Comparison of ENCODE assay signal across 9 mouse cellular contexts in the genomic region with DNA sequence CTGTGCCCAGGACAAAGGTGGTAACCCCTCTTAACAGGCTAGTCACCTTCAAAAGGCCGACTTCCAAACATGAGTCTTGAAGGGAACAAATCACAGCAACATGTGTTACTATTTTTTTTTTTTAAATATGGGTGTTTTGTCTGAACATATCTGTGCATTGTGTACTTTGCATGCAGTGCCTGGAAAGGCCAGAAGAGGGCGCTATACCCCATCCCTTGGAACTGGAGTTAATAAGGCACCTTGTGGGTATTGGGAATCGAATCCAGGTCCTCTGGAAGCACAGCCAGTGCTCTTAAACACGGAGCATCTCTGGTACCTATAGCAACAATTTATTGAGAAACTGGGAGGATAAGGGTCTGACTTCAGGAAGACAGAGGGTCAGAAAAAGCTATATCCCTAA. TPM values are rescaled to one million over a fixed set of nuclear protein-coding genes. Genes with fewer than 3 reads are reported as not detected.
DNase-seq lines count a peak whose midpoint lies in the region; ATAC-seq and TF ChIP-seq lines count a peak whose summit lies in the region.
"Had no signal": no experiment of that assay in that cellular context is flagged by ENCODE, and none has a peak within 500 bp of the region (broad histone marks: within the 10 kb centered on the region; RNA-seq: fewer than 3 reads in every experiment).

No protein-coding gene starts in this region.

- H3K9me3 ChIP-seq in kidney, embryonic 16.5 days (ENCODE audit: low read length), result no peaks in the 10 kb centered on the region
- H3K9me3 ChIP-seq in E14TG2a.4 (ENCODE audit: low read length), result no peaks in the 10 kb centered on the region
- H3K9me3 ChIP-seq: forebrain, embryonic 12.5 days had no signal

- 0 out of 2 replicates have a peak, but pooled peaks cover 3% of the 10 kb centered on the region for H3K27me3 ChIP-seq in kidney, embryonic 16.5 days (ENCODE audit: insufficient read depth, low read length)
- peaks cover 14% of the 10 kb centered on the region for H3K27me3 ChIP-seq in E14TG2a.4 (ENCODE audit: insufficient read depth, low read length)

- no peak for ATAC-seq in CD4-positive, CD25-positive, alpha-beta regulatory T cell, adult 4 months
- no peak for ATAC-seq in kidney, embryonic 16.5 days (ENCODE audit: low FRiP score, low TSS enrichment)

- no peaks in the 10 kb centered on the region for H3K4me1 ChIP-seq in kidney, embryonic 16.5 days (ENCODE audit: insufficient read depth, low read length)
- peaks cover 17% of the 10 kb centered on the region for H3K4me1 ChIP-seq in E14TG2a.4 (replicated peaks; ENCODE audit: low read depth, low read length)
- H3K4me1 ChIP-seq: forebrain, embryonic 12.5 days had no signal

- peak; percentile 79 for DNase-seq in CD4-positive, CD25-positive, alpha-beta regulatory T cell, adult 2 months (ENCODE audit: low read depth, low spot score)
- peak; percentile 46 for DNase-seq in kidney, postnatal 10 days
- peak; percentile 43 to 48 for DNase-seq in kidney, postnatal 4 days
- DNase-seq in urinary bladder, adult 18-20 months (ENCODE audit: low spot score in 2 of 2), result no peak
- no peak for DNase-seq in ovary, postnatal 14 days (ENCODE audit: low spot score)

- H3K9ac ChIP-seq in kidney, embryonic 16.5 days (replicated peaks; ENCODE audit: low read length), result no peak overlapping the region
- H3K9ac ChIP-seq: forebrain, embryonic 12.5 days had no signal

- WGBS in kidney, embryonic 16.5 days, result 27% methylated on average over 4 of the region's 4 CpGs

- H3K4me2 ChIP-seq in kidney, embryonic 16.5 days (replicated peaks; ENCODE audit: low read depth, low read length), result no peak overlapping the region
- H3K4me2 ChIP-seq: forebrain, embryonic 12.5 days had no signal

- H3K4me3 ChIP-seq in kidney, embryonic 16.5 days (ENCODE audit: low read length), result no peak overlapping the region
- no peak overlapping the region for H3K4me3 ChIP-seq in E14TG2a.4 (replicated peaks; ENCODE audit: low read length)
- H3K4me3 ChIP-seq: forebrain, embryonic 12.5 days had no signal

- TF ChIP-seq CTCF in E14TG2a.4 (conservative IDR thresholded peaks at IDR 0.05; ENCODE audit: low read length), result peak; percentile 89

- H3K36me3 ChIP-seq in kidney, embryonic 16.5 days (ENCODE audit: insufficient read depth, low read length), result no peaks in the 10 kb centered on the region
- H3K36me3 ChIP-seq in E14TG2a.4 (ENCODE audit: insufficient read depth, low read length), result no peaks in the 10 kb centered on the region
- H3K36me3 ChIP-seq: forebrain, embryonic 12.5 days had no signal

- no peak overlapping the region for H3K27ac ChIP-seq in kidney, embryonic 16.5 days (ENCODE audit: low read length)
- H3K27ac ChIP-seq: forebrain, embryonic 12.5 days had no signal

RNA-seq across cellular contexts. Expression of a gene that starts 15.8 kb away (rescaled TPM):
- polyA plus RNA-seq in CD4-positive, CD25-positive, alpha-beta regulatory T cell, adult 4 months (2017; shearing (Covaris generic)), result 10 to 100 TPM; 14.5 to 29.2 TPM
- polyA plus RNA-seq in kidney, embryonic 16.5 days (2015; fragmentation: Nextera tagmentation; extraction: Ambion mirVana), result 7.0 and 8.9 TPM in 2 replicates

RNA-seq across cellular contexts. Expression of a gene that starts 16.6 kb away (rescaled TPM):
- 1 to 10 TPM in 1 of 2 experiments, under 1 TPM in 1; 0.67 to 1.2 TPM for polyA plus RNA-seq in CD4-positive, CD25-positive, alpha-beta regulatory T cell, adult 4 months (2017; shearing (Covaris generic))
- polyA plus RNA-seq in kidney, embryonic 16.5 days (2015; fragmentation: Nextera tagmentation; extraction: Ambion mirVana), result 0.18 and 0.20 TPM in 2 replicates

RNA-seq across cellular contexts. Expression of a gene that starts 23.2 kb away (rescaled TPM):
- polyA plus RNA-seq in CD4-positive, CD25-positive, alpha-beta regulatory T cell, adult 4 months (2017; shearing (Covaris generic)), result 1 to 10 TPM; 7.4 to 7.8 TPM
- polyA plus RNA-seq in kidney, embryonic 16.5 days (2015; fragmentation: Nextera tagmentation; extraction: Ambion mirVana), result 136 and 146 TPM in 2 replicates

RNA-seq across cellular contexts. Expression of a gene that starts 53.3 kb away (rescaled TPM):
- polyA plus RNA-seq in CD4-positive, CD25-positive, alpha-beta regulatory T cell, adult 4 months (2017; shearing (Covaris generic)), result 10 to 100 TPM; 27.8 to 49.0 TPM
- 60.4 and 61.5 TPM in 2 replicates for polyA plus RNA-seq in kidney, embryonic 16.5 days (2015; fragmentation: Nextera tagmentation; extraction: Ambion mirVana)

Comparison
In these comparisons a context has a peak if more than half of its experiments do, and no peak if none do; other contexts are left out.
1. DNase-seq: peak in CD4-positive, CD25-positive, alpha-beta regulatory T cell, adult 2 months (single experiment), kidney, postnatal 10 days (single experiment) and kidney, postnatal 4 days (2 of 2); none in urinary bladder, adult 18-20 months (0 of 2) and ovary, postnatal 14 days (single experiment).
2. RNA of a gene that starts 23.2 kb away (polyA plus RNA-seq): 136 to 146 TPM in kidney, embryonic 16.5 days; 7.4 to 7.8 TPM in CD4-positive, CD25-positive, alpha-beta regulatory T cell, adult 4 months; every median in the first group is over 10 times any median in the second.